Mouse (Mus musculus) forelimb bud, embryonic 11.5 days (tissue): ENCODE data around the gene Deup1.

Experiments used
- DNase-seq: peaks from one replicate; pipeline ENCODE4 v3.0.0-alpha.2; 2012; ENCODE audit warnings: low read depth, low spot score

Deup1 gene

DNA sequence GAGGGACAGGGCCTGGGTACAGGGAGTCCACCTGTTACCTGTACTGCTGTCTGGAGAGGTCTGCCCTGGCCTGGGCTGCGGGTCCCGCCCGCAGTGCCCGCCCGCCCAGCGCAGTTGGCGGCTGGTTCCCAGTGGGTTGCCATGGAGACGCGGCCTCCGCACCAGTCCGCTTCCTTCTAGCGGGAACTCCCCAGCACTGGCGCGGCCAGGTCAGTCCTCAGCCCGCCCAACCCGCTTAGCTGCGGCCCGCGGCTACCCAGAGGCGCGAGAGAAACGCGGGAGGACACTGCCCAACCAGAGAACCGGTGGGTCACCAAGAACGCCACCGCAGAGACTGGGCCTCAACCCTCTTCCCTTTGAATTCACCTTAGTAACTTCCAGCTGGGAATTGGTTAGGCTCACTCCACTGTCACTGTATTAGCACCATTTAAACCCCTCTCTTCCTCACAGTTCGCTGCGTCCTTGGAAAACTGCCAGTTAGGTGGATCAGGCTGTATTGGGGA, at the start of gene Deup1:
TSS of gene Deup1 (minus strand) at position 149 of the 503 bp plus-strand sequence.
- peak; percentile 40 for DNase-seq

DNA sequence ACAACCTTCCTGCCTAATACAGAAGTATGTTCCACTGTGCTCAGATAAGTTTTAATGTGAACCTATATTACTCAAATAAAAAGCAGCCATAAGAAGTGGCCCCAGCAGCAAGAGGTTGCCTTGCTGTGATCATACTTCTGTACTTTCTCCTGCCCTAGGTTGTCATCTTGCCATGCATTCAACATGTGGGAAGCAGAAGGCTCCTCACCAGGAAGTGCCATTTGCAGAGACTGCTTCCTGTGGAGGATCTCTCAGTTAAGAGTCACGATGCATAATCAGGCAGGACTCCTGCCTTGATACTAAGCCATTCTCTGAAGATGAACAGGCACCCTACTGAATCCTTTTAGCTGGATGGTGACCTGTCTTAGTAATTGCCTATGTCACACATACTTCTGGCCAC, 44.5 kb upstream of the Deup1 start:
- DNase-seq, result no peak

DNA sequence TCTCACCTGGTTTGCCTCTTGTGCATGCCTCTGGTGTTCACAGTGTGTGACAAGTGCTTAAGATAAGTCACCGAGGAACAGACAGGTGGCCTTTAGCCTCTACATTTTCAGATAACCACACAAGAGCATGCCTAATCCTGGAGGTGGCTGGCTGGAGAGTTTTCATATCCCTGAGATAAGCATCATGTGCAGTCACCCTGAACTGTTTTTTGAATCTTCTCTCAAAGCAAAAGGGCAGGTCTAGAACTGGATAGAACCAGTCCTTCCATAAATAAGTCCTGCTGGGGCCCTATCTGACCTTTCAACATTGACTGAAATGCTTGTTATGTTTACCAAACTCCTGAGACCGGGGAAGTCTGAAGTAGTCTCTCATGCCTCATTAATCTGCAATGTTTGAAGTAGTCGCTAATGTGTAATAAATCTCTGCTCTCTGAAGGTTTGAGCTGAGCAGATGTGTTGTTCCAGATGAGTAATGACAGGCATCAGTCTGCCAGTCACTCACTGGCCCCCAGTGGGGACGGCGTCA, 42.3 kb upstream of the Deup1 start:
- DNase-seq, result peak; percentile 6

DNA sequence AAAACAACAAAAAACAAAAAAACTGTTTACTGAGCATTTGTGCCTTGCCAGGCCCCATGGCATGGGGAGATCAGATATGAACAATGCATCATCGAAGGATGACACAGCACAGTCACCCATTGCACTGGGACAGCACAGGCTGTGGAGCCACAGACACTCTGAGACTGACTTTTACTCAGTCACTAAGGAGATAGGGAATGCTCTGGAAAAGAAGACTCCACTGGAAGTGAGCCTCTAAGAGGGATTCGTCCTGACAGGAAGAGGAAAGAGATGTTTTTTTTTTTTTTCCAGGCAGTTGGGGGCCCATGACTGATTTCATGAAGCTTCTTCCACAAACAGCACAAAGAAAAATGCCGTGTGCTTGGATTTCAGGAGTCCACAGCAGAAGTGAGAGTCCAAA, 41.7 kb upstream of the Deup1 start:
- no peak for DNase-seq

DNA sequence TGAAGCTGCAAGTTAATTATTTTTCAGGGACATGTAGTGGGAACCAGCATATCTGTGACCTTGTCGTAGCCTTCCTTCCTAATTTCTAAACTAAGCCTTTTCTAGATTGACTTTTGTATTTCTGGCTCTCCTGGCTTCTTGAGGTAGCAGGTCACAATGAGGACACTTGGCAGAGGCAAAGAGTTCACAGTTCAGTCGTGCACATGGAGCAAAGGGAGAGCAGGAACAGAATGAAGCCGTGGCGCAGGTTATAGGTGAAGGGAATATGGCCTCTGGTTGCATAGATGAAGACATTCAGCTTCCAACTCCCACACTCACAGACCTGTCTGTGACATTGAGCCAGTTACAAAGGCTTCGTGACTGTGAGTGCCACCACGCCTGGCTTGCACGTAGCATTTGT, 36.9 kb upstream of the Deup1 start:
- no peak for DNase-seq

DNA sequence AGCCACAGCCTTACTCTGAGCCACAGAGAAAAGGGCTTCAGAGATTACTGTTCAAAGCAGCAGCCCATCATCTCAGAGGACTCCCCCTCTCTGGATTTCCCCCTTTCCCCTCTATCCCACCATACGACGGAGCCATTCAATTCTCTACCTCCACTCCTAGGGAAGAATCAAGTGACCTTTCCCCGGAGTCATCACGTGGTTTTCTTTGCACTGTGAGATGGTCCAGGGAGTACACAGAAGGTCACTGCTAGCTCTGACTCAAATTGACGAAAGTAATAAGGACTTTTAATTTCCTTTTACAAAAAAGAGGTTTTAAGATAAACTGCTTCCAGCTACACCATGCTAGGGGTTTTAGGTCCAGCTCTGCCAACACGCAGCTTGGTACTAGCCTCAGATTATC, 31.3 kb upstream of the Deup1 start:
- no peak for DNase-seq

DNA sequence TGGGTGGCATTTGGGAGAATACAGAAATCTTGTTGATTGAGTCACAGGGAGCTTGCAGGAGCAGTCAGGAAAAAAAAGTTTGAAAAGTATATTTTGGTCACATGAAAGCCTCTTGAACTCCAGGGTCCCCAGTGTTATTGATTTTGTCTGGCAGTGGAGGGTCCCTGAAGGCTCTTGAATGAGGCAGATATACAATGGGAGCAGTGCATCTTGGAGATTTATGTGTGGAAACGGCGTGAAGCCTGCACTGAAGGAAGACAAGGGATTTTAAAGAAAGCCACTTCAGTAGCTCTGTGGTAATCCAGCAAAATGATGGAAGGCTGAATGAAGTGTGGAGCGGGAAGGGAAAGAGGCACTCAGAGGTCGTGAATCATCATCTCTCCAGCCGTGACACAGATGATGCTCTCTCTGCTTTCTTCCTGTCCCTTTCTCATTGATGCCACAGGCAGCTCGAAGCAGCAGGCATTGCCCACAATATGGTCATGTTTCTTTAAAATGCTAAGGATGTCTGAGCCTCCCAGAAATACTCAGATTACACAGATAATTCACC, 30.6 kb upstream of the Deup1 start:
- no peak for DNase-seq

DNA sequence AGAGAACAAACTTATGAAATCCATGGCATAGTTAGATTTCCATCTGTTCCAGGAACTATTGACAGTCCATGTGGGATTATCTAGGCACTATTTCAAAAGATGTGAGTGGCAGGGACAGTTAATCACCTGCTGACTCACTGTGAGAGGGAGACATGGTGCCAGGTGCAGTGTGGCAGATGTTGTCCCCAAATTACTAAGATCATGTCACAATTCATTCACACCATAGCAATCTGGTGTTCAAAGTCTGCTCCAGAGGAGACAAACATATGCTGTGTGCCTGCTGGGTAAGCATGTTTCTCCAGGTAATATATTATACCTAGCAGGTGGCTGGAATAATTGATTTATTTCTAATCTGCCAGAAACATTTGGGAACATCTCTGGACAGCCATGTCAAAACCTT, 25.3 kb upstream of the Deup1 start:
- no peak for DNase-seq

DNA sequence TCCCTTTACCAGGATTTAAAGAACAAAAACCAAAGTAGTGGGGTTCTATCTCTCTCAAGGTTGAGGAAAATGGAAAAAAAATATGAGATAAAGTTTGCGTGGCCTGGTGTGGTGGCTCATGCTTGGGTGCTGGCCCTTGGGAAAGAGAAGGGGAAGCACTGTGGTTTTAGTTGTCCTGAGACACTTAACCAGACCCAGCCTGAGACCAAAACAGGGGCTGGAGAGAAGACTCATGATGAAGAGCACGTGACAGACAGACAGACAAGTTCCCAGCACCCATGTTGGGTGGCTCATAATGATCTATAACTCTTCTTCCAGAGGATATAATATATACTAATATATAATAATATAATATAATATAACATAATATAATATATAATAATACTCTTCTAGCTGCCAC, 22.2 kb upstream of the Deup1 start:
- no peak for DNase-seq

DNA sequence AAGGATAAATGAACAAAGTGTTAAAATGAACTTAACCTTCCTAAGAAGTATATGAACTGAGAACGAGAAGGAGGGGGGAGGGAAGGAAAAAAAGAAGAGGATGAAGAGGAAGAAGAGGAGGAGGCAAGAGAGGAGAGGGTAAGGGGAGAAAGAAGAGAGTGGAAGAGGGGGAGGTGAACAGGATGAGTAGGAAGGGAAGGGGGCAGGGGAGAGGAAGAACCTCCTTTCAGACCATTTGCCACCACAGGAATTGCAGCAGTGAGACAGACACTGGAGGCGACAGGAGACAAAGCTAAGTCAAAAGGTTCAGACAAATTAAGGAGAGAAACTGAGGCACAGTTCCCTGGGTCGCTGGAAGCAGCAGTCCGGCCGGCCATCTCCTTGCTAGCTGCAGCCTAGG, 349 bp downstream of the Deup1 start:
- DNase-seq, result no peak

DNA sequence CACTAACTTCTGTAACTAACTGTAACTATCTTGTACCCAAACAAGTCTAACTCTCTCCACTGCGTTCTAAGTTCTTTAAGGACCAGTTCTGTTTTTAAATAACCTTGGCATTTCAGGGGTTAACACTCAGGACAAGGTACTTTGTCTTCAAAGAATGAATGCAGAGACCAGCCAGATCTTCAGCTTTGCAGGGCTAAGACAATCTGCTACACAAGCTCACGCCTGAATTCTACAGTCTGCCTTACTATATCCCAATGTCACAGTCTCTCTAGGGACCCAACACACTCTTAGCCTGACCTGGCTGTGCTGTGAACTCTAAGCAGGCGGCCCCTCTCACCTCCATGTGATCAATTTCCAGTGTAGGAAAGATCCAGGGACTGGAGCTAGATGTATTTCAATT, 3.0 kb downstream of the Deup1 start:
- DNase-seq, result no peak

DNA sequence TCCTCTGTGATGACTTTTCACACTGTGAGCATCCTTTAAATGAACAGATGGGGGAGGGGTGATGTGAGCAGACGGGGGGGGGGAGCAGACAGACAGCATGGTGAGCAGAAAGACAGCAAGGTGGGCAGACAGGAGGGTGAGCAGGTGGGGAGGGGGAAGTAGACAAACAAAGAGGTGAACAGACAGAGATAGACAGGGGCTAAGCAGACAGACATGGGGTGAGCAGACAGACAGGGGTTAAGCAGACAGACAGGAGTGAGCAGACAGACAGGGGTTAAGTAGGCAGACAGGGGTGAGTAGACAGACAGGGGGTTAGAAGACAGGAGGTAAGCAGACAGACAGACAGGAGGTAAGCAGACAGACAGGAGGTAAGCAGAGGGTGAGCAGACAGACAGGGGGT, 8.0 kb downstream of the Deup1 start:
- DNase-seq, result no peak

DNA sequence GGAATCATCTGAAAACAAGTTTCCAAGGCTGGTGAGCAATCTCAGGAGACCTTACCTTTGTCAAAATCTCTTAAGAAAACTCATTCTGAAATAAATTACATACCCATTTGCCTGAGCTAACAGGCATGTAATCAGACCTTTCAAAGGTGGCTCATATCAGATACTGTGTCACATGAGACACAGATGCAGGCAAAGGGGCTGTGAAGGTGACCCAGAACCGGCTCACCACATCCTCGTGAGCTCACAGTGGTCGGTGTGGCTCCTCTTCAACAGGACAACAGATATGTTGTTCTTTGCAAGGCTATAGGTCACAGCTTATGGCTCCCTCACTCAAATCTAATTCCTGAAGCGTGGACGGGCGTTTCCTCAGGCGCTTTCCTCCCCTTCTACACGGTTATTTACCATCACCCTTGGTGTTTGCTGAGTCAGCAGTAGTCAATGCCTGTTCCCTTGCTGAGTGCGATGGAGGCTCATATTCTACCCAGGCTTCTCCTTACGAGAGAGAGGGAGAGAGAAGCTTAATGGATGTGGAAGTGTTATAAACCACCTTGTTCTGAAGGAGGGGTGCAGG, 8.6 kb downstream of the Deup1 start:
- DNase-seq, result no peak

DNA sequence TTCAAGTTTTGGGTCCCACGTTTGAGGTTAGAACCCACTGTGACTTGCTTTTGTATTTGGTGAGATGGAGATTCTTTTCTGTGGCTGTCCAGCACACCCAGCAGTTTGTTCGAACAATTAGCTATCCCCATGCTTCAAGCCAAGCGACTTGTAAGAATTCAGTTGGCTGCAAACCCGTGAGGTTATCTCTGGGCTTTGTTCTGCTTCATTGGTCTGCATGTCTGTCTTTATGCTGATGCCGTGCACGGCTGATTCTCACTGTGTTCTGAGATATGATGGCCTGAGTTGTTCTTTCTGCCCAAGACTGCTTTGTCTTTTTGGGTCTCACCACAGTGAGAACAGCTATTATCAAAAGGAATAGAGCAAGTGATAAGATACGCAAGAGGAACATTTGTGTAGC, 10.7 kb downstream of the Deup1 start:
- no peak for DNase-seq

DNA sequence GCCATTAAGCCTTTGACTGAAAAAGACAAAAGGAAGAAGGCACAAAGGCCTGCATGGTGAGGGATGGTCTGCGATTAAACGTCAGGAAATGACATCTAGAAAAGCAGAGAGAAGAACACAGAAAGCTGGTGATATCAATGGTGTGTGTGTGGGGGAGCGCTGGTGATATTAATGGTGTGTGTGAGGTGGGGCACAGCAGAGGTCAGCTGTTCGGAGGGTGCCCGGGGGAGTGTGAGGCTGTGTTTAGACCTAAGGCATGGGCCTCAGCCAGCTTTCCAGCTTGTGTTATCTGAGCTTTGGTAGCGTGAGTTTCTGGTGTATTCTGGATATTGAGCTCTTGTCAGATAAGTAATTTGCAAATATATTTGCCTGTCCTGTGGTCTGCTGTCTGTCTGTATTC, 11.3 kb downstream of the Deup1 start:
- DNase-seq, result no peak

DNA sequence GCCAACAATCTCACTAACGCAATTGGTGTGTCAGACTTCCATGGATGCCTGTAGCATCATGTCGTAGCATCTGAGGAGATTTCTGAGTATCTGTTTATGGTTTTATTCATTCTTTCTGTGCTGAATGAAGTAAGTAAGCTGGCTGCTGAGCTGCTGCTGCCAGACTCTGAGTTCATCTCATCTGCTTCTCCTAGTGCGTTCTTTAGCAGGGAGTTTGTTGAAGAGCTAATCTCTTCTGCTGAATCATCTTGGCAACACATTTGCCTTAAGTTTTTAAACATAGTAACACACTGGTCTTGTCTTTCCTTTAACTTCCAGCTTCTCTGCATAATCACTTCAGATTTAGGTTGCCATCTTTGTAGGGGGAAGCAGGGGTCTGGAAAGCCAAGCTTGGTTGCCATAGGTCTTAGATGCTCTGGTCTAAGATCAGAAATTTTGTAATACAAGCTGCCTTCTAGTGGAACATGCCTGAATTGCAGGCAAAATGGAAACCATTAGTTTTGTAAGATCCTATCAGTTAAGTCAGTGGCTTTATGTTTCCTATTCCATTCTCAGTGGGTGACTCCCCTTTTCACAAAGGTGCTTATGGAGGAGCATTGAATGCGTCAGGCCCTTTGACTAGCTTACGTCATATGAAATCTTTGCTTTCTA, 18.3 kb downstream of the Deup1 start:
- DNase-seq, result no peak

DNA sequence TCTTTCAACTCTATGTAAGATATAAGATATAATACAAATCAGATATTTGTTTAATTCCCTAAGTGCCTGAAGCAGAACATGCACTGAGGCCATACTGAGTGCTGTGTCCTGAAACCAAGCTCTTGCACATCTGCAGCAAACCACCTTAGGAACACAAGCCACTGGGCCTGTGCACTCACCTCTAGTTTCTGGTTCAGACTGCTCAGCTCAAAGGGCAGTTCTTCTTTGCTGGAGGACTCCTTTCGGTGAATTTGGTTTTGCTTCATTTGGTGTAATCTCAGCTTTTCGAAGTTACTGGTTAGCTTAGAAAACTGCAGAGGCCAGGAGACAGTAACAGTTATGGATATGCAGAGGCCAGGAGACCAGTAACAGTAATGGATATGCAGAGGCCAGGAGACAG, 20.1 kb downstream of the Deup1 start:
- no peak for DNase-seq

DNA sequence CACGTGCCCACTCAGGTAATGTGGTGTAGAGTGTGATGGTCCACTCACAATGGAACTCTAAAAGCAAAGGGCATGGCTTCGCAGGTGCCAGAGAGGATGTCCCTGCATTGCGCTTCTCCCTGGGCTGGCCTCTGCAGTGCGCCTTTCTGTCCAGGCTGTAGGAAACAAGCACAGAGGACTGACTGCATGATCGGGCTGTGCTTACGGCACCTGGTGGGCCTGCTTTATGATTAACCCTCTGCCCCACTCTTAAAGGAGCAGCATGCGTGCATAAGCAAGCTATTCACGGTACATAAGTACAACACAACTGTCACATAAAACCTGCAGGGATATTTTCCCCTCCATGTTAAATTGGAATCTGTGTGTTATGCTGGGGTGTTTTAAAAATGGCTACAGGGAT, 24.6 kb downstream of the Deup1 start:
- no peak for DNase-seq

DNA sequence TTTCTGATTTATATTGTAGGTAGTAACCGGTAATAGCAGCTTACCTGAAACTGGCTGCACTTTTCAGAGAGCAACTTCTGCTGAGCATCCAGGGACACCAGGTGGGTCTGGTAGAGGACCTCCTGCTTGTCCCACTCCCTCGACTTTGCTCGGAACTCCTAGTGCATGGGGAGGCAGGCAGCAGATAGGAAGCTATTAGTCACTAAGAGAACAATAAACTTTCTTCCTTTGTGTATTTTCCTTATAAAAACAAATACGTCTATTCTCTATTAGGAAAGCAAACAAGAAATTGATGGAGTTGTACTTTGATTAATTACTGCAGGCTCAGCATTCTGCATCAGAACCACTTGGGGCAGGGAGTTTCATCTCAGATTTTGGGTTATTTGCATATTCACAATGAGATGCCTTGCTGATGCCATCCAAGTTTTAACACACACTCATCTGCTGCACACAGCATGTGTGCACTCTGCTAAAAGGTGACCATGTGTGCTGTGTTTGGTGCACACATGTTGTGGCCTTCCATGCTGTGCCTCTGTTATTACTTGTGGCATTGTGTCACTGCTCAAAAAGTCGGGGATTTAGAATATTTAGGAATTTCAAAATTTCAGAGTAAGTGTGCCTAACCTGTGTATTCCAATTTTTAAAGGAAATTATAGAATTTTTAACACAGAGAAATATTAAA, 26.7 kb downstream of the Deup1 start:
- no peak for DNase-seq

DNA sequence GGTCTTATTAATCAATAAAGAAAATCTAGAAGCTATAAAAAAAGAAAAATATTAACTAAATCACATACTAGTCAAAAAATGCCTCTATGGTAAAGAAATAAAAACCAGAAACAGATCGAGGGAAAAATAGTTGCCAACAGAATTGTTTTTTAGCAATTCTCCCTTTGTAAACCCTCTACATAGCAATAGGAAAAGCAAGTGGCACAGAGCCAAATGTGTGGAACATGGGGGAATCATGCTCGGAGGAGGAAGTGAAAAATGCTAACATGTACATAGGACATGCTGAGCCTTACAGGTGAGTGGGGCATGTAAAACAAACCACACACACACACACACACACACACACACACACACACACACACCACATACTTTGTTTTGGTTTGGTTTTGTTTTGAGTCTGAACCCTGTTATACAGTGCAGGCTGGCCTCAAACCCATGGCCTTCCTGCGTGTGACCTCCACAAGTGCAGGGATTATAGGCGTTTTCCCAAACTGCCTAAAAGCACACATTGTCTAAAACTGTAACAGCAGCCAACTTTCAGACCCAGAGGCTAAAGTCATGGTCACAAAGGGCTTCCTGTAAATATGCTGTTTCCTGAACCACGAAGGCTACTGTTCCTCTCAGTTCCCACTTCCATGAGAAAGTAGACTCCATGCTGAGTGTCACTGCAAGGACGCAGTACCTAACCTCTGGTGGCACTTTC, 27.4 kb downstream of the Deup1 start:
- DNase-seq, result no peak

DNA sequence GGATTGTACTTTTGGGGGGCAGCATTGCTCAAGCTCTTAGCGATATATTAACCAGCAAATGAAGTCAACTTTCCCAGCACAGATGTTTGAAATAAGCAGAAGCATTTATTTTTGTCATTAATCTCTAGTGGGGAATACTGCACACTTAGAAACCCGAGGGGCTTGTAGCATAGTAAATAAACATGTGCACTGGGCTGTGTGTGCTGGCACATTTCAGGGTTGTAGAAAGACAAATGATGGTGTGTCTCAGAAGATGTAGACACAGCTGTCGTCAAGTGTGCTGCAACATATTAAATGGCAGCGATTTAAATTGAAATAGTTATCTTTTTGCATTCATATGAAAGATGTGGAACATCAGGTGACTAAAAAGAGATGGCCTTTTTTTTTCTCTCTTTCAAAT, 31.1 kb downstream of the Deup1 start:
- no peak for DNase-seq

DNA sequence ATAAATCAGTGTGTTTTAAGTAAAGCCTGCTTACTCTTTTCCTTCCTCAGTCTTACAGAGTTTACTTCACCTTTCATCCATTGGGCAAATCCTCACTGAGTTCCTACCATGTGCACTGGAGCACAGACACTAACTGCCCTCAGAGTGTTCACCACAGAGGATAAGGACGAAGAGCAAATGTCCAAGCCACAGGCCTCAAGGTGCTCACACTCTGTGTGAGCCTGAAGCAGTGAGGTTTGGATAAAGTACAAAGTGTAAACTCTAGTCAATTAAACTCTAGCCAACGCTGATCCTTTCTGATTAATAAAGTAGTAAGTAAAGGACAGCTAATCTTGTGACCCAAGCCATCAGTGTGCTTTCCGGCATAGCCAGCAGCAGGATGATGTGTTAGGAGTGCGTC, 33.6 kb downstream of the Deup1 start:
- no peak for DNase-seq
